Mouse (Mus musculus) liver, embryonic 14.5 days (tissue): ENCODE data around the gene Sgtb.

Experiments
- CTCF ChIP-seq: IDR thresholded peaks from 2 replicates; pipeline ENCODE4 v1.5.1; 2016; ENCODE audit warnings: antibody characterized with exemption, low read depth, control low read depth
- EP300 ChIP-seq: IDR thresholded peaks from 2 replicates; pipeline ENCODE4 v1.6.1; 2016; ENCODE audit warnings: antibody characterized with exemption, low read depth

- TF ChIP-seq CTCF (no peak), EP300 (no peak)
These were observed 47.4 kb upstream of the Sgtb start for GRCm38 (mm10) chr13:104061975-104062750.
